Mouse (Mus musculus) right cerebral cortex, postnatal 36 days (tissue): Measurements from ENCODE around the gene Mrps7.
"Not testable (repeated sequence)": the region's sequence is repeated elsewhere in the genome, so short reads cannot be mapped to it uniquely, and the experiment has no call there.

ENCODE experiments used
- DNase-seq, 2 experiments: peaks; one replicate each; pipeline ENCODE4 v3.0.0; 2022; ENCODE audit warnings: low spot score in 2 of 2, mixed read lengths in 1 of 2

Mrps7 gene

DNA sequence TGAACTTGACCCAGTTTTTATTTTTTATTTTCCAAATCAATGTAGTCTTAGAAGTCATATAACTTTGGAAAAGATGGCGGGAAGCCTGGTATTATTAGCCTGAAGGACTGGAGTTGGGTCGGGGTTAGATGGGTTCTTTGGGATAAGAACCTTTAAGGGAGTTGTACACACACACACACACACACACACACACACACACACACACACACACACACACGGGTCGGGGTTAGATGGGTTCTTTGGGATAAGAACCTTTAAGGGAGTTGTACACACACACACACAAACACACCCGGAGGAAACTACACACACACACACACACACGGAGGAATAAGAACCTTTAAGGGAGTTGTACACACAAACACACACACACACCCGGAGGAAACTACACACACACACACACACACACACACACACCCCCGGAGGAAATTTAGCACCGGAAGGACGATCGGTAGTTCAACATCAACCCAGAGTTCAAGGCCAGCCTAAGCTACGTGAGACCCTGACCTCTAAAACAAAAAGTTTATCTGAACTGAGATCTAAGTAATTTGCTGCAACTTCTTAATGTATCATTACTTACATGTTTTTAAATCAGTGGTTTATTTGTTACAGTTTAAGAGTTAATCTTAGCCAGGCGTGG, 24.9 kb downstream of the Mrps7 start:
- DNase-seq = no peak

DNA sequence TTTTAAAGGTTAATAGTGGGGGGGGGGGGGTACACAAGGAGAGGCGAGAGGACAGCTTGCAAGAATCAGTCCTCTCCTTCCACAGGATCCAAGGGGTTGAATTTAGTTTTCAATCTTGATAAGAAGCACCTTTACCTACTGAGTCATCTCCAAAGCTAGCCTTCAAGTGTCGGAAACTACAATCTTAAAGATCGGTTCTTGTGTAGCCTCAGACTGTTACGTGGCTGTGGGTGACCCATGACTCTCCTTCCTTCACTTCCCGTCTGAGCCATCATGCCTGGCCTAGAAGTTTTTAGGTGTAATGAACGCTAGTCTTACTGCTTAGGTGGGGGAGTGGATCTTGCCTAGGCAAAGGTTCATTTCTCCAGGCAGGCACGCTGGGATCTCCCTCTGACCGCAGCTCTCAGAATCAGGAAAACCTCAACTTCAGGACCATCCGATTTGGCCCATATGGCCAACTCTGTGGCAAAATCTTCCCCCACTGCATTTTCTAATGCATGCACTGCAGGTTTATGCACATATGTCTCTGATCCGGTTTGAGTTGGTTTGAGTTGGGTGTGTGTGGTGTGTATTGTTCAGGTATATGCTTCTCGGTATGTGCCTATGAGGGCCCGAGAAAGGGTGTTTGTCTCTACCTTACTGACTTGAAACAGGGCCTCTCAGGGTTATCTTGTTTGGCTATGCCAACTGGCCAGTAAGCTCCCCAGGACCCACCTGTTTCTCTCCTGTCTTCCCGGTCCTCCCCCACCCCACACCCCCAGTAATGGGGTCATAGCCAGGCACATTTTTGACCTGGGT, 26.2 kb downstream of the Mrps7 start:
- no peak for DNase-seq

DNA sequence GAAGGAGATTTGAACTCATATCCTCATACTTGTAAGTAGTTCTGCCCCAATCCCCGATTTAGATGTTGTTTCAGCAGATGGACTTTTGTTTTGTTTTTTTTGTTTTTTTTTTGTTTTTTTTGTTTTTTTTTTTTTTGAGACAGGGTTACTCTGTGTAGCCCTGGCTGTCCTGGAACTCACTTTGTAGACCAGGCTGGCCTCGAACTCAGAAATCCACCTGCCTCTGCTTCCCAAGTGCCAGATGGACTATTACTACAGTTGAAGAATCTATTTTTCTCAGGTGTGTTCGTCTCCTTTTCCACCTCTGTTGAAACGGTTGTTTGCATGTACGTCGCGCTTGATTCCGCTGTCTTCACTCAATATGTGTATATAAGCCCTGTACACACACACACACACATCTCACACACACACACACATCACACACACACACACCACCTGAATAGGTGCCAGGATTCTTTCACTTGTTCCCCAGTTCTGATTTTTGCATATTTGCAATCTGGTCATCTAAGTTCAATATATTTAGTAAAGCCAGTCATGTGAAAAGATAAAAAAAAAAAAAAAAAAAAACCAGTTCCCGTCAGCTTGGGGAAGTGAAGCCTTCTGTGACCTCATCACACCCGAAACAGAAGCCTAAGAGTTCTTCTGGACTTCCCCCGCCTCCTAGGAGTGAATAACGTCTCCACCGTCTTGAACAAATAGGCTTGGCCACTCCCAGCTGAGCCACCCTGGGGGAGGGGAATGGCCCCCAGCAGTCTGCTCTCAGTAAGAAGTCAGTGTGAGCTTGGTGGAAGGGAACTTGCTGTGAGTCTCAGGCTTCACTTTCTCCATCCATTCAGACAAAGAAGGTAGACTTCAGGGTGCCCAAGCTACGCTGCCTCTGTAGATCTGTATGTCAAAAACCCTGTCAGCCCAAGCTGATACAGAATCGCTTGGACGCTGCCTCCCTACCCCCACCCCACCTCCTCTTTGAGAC, 27.1 kb downstream of the Mrps7 start:
- DNase-seq = no peak

DNA sequence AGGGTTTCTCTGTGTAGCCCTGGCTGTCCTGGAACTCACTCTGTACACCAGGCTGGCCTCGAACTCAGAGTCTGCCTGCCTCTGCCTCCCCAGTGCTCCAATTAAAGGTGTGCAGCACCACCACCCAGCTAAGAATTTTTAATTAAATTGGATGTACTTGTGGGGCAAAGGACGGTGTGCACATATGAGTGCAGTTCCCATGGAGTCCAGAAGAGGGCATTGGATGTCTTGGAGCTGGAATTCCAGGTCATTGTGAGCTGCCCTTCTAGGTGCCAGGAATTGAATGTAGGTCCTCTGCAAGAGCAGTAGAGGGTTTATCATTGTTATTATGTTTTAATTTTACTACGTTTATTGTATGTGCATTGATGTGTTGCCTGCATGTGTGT, 27.8 kb downstream of the Mrps7 start:
- no peak for DNase-seq

DNA sequence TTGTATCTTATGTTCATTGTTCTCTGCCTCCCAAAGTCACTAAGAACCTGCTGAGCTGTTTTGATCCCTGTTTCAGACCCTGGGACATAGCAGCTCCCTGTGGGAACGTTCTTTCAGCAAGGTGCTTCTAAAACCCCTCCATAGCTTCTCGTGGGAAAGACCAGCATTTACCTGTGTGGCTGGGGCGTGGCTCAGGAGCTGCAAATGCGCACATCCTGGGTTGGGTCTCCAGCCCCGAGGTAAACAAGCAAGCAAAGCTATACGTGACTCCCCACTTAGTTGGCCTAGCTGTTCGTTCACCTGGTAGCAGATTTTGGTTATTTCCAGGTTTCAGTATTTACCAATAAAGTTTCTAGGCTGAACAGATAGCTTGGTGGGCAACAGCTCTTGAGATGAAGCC, 28.5 kb downstream of the Mrps7 start:
- no peak for DNase-seq

DNA sequence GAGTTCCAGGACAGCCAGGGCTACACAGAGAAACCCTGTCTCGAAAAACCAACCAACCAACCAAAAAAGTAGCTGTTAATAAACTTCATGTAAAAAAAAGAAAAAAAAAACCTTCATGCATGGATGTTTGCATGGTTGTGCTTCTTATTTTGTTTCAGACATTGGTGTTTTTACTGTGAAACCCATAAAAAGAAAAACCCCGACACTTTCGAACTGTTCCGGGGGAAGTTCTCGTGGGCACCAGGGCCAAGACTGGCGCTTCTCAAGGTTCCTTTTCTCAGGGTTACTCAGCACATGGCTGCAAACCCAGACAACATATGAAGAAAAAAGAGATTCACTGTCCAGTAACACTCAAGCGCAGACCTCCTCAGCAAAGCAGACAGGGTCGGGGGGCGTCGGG, 29.1 kb downstream of the Mrps7 start:
- DNase-seq = no peak

DNA sequence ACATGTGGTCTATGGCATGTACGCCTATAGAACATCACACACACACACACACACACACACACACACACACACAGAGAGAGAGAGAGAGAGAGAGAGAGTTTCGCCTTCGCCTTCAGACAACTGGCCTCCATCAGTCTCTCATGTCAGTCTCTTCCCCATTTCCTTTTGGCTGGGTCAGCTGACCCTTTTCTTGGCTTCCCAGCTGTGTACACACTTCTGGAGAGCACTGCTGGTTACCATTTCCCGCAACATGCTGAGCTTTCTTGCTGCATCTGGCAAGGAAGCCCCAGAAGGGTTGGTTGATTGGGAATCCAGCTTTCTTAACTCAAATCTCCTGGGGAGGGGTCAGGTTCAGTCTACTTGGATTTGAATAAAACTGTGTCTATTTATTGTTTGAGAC, 30.4 kb downstream of the Mrps7 start:
- no peak for DNase-seq

DNA sequence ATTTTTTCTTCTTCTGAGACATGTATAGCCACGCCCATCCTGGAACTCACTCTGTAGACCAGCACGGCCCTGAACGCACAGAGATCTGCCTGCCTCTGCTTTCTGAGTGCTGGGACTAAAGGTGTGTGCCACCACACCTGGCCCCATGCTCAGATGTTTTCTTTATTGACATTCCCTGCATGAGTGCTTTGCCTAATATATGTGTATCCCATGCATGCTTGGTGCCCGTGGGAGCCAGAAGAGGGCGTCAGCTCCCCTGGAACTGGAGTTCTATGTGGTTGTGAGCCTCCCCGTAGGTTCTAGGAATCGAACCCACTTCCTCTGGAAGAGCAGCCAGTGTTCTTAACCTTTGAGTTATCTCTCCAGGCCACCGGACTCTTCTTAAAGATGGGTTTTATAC, 31.3 kb downstream of the Mrps7 start:
- no peak for DNase-seq

DNA sequence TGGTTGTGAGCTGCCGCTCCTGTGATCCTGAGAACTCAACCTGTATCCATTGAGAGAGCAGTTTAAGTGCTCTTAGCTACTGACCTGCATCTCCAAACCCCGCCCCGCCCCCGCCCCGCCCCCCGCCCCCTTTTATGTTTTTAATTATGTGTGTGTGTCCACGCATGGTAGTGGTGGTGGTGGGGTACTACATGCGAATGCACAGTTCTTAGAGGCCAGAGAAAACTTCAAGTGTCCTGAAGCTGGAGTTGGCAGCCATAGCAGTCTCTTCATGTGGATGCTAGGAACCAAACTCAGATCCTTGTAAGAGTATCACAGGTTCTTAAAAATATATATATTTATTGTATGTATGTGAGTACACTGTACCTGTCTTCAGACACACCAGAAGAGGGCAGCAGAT, 31.8 kb downstream of the Mrps7 start:
- DNase-seq = no peak

DNA sequence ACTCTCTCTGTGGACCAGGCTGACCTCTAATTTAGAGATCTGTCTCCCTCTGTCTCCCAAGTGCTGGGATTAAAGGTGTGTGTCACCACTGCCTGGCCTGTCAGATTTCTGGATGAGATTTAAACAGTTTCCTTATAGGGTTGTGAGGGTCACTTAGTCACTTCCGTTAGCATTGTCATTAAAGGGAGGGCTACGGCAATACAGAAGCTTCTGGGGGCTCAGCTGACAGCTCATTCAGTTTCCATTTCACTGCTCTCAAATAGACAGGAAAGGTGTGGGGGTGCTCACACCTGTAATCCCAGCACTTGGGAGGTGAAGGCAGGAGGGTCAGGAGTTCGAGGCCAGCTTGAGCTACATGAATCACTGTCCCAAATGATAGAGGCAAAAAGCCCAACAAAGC, 33.2 kb downstream of the Mrps7 start:
- DNase-seq = no peak

DNA sequence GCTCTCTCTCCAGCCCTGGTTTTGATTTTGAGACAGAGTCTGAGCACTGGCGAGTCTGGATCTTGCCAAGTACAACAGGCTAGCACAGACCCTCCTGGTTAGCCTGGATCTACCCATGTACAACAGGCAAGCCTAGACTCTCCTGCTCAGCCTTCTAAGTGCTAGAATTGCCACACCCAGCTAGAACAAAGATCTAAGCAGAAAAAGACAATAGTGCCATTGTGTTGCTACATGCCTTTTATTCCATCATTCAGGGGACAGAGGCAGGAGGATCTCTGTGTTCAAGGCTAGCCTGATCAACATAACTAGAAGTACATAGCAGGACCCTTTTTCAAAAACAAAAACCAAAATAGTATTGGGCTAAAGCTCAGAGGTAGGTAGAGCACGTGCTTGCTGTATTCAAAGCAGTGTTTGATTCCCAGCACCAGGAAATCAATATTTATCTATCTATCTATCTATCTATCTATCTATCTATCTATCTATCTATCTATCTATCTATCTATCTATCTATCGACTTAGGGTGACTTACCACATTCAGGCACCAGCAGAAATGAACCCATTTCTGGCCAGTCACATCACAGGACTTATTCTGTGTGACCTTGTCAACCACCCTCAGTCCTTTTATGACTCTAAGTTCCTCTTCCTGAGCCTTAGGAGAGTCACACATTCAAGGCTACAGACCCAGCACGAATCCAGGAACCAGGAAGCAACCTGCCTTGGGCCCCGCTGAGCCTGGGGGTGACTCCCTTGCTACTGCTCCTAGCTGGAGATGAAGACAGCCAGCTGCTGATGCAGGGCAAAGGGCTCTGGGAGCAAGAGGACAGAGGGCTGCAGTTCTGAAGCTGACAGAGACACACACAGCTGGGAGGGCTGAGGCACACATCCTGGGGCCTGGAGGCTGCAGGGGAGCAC, 35.0 kb downstream of the Mrps7 start:
- DNase-seq = no peak

DNA sequence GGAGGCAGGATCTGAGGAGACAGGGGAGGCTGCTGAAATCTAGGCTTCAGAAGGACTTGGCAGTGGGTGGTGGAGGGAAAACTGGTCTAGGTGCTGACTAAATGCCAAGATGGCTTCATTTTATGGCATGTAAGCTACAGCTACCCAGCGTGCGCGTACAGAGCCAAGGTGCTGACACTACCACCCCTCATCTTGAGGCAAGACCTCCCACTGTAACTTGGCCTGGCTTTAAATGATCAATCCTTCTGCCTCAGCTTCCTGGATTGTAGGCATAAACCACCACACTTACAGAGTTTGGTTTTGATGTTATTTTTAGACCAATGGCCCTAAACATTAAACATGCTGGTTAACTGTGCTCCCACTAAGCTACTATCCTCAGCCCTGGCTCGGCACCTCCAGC, 35.8 kb downstream of the Mrps7 start:
- DNase-seq = no peak

DNA sequence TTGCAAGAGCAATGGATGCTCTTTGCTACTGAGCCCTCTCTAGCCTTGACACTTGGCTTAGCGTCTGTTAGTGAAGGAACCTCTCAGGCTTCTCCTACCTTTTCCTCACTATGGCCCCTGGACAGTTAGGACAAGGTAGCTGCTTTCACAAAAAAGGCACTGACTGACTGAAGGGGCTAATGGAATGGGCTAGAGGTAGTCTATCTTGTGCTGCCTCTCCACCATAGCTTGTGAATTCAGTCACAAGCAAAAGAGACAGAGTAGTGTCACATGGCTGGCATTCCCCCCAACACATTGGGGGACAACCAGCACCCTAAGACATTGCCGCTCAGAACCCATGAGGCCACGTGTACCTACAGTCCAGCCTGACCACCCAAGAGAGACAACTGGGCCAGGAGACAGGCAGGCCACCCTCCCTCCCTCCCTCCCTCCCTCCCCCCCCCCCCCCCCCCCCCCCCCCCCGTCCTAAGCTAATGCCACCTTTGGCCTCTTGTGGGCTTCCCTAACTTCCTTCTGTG, 36.6 kb downstream of the Mrps7 start:
- no peak for DNase-seq

DNA sequence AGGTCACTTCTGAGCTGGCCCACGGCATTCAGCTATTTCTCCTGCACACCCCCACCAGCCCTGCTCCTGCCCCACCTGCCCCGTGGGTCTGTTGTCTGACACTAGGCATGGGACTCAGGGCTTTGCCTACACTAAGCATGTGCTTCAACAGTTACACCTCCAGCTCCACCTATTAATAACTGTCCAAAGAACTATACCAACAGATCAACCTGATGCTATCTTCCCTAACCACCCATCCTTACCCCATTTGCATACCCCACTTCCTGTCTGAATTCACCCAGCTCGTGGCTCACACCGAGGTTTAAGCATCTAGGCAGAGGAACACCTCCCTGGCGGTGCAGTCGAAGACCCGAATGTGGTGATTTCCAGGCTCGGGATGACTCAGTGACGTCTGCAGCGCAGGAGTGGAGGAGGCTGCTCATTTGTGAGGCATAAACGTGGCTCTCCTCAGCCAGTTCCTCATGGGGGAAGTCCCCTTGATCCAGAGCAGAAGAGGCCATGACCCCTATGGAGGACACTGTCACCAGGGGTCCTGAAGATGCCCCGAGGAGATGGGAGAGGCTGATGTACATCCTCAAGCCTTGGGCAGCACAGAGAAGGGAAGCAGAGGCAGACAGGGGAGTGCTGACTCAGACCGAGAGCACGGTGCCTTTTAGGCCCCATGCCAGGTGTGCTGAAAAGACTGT, 37.4 kb downstream of the Mrps7 start:
- DNase-seq = no peak

DNA sequence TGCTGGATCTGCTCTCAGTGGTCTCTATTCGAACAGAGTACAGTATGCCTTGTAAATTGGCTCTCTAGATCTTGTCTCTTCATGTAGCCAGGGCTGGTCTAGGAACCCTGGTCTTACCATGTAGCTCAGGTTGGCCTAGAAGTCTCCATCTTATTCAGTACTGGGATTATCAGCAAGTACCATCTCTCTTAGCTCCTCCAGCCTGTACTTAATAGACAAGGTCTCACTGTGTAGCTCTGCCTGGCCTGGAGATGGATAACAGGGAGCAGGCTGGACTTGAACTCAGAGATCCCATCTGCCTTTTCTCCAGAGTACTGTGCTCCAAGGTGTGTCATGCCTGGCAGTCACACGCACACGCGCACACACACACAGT, 37.9 kb downstream of the Mrps7 start:
- no peak for DNase-seq

DNA sequence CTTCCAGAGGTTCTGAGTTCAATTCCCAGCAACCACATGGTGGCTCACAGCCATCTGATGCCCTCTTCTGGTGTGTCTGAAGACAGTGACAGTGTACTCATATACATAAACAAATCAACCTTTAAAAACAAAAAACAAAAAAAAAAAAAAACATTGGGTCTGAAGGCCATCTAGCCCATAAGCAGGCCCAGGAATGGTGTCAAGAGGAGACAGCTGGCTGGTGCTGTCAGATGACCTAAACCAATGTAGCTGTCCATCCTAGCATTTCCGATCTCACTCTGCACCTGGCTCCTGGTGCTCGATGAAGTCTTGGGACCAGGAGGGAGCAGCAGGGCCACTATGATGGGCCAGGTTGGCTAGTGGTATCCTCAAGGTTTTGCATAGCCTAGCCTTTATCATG, 39.0 kb downstream of the Mrps7 start:
- DNase-seq = no peak

DNA sequence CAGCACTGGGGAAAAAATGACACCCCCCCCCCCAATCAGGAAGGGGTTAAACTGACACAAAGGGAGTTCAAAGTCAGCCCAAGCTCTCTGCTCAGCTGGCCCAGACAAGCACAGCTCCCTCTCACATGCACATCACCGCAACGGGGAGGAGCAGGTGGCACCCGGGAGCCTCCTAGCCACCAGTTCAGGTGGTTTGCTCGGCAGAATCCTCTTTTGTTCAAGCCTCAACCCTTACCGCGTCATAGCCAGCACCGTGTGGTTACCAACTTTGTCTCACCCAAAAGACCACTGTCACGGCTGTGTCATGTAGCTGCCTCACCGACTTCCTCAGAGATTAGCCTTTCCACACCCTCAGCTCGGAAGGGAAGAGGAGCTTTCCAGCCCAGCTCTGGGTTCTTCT, 39.5 kb downstream of the Mrps7 start:
- no peak for DNase-seq

DNA sequence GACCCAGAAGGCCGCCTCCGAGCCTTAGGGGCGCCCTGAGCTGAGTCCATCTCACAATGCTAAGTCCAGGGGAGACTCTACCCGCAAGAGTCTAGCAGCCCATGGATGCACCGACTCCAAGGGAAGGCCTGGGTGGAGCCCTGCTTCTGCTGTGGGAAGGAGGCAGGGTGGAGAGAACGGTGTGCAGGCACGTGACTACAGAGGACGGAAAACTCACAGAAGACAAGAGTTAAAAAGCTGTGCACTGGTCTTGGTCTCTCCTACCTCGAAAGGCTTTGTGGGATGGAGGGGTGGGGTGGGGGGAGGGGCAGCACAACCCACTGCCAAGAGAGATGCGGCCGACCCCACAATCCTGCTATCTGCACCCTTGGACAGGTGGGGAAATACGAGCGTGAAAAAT, 40.6 kb downstream of the Mrps7 start:
- DNase-seq = no peak

DNA sequence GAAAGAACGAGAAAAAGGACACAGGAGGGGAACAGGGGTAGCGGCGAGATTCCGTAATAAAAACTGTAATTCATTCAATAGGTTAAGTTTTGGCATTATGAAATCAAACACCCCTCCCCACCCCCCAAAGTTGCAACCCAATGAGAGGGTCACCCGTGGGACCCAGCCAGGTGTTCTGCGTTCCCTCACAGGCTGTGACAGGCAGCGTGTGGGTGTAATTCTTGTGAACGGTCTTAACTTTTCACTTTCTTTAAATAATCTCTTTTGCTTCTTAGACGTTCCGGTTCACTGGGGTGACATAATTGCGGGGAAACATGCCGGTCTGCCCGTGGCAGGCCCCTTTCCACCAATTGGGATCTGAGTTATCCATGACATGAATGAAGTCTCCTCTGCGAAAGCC, 41.8 kb downstream of the Mrps7 start:
- DNase-seq = not testable (repeated sequence)

DNA sequence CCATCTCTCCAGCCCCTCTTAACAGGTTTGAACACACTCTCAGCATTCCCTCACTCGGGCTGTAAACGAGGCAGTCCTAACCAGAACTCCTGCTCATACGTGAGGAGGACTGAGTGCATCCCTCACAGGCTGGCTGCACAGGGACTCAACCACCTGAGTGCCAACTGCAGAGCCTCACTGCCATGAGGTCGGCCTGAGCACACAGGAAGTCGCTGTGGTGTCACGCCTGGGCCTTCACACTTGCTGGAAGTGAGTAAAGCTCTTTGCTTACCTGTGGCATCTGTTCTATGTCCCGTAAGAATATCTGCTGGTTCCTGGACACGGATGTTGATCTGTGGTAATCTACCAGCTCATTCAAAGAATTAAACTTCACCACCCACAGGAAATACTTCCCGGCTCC, 42.7 kb downstream of the Mrps7 start:
- no peak for DNase-seq

DNA sequence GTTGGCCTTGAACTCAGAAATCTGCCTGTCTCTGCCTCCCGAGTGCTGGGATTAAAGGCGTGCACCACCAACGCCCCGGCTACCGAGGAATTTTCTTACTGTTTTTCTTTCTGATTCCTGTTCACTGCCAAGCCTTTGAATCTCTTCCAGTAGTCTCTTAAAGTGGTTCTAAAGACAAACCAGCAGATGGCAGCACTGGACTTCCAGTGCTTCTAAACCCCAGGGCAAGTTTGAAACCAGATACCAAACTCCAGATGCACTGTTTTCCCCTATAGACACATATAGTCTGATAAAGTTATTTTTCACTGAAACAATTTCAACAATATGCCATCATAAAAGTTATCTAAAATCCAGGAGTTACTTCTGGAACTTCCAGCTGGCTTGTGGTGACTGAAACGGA, 43.7 kb downstream of the Mrps7 start:
- no peak for DNase-seq
